Comparison of ENCODE assay signal across 11 mouse cellular contexts in genomic region chr16:23505904-23506687, GRCm38 (mm10). TPM values are rescaled to one million over a fixed set of nuclear protein-coding genes. Genes with fewer than 3 reads are reported as not detected.
DNase-seq lines count a peak whose midpoint lies in the region; ATAC-seq and TF ChIP-seq lines count a peak whose summit lies in the region.
"Had no signal": no experiment of that assay in that cellular context is flagged by ENCODE, and none has a peak within 500 bp of the region (broad histone marks: within the 10 kb centered on the region; RNA-seq: fewer than 3 reads in every experiment).

No protein-coding gene starts in this region.

- H3K27me3 ChIP-seq in forebrain, embryonic 13.5 days: no peaks in the 10 kb centered on the region
- no peaks in the 10 kb centered on the region for H3K27me3 ChIP-seq in forebrain, postnatal 0 days (ENCODE audit: insufficient read depth, low read length)

- peak overlapping the region; percentile 84 for H3K27ac ChIP-seq in forebrain, embryonic 13.5 days
- H3K27ac ChIP-seq in forebrain, postnatal 0 days (ENCODE audit: low read depth, low read length): no peak overlapping the region; the same call in 1 of the 2 replicates
- H3K27ac ChIP-seq: embryonic facial prominence, embryonic 13.5 days; kidney, postnatal 0 days; limb, embryonic 10.5 days had no signal

- no peak for TF ChIP-seq CTCF in forebrain, postnatal 0 days (IDR thresholded peaks at IDR 0.05; ENCODE audit: low read depth)

- no peak for ATAC-seq in forebrain, embryonic 13.5 days
- no peak for ATAC-seq in forebrain, postnatal 0 days
- peak; percentile 56 for ATAC-seq in granulocyte monocyte progenitor cell, adult 5-6 weeks (replicated peaks; ENCODE audit: poor library complexity, severe bottlenecking)
- peak; percentile 58 for ATAC-seq in megakaryocyte progenitor cell, adult 5-6 weeks (replicated peaks; ENCODE audit: poor library complexity)

- H3K4me3 ChIP-seq in forebrain, embryonic 13.5 days: no peak overlapping the region
- H3K4me3 ChIP-seq in forebrain, postnatal 0 days (ENCODE audit: low read depth, low read length): no peak overlapping the region
- H3K4me3 ChIP-seq: embryonic facial prominence, embryonic 13.5 days; limb, embryonic 10.5 days had no signal

- H3K4me1 ChIP-seq in forebrain, embryonic 13.5 days: peaks cover 38% of the 10 kb centered on the region
- H3K4me1 ChIP-seq in forebrain, postnatal 0 days (ENCODE audit: insufficient read depth): peaks cover 5% of the 10 kb centered on the region

- intact Hi-C loops in left cerebral cortex, postnatal 14 days (cut with DNase I): no loop called here
- intact Hi-C loops in left cerebral cortex, postnatal 4 days (cut with DNase I): no loop called here

- H3K4me2 ChIP-seq in forebrain, embryonic 13.5 days: no peak overlapping the region
- H3K4me2 ChIP-seq in forebrain, postnatal 0 days (ENCODE audit: low read depth): no peak overlapping the region
- H3K4me2 ChIP-seq: embryonic facial prominence, embryonic 13.5 days had no signal

- no peaks in the 10 kb centered on the region for H3K9me3 ChIP-seq in forebrain, embryonic 13.5 days (replicated peaks)
- no peaks in the 10 kb centered on the region for H3K9me3 ChIP-seq in forebrain, postnatal 0 days (ENCODE audit: low read length)
- H3K9me3 ChIP-seq: embryonic facial prominence, embryonic 13.5 days; limb, embryonic 10.5 days had no signal

- DNase-seq in forebrain, postnatal 0 days: no peak
- DNase-seq in left cerebral cortex, postnatal 14 days (ENCODE audit: low spot score in 2 of 2): peak; percentile 20 to 23
- no peak for DNase-seq in left cerebral cortex, postnatal 4 days
- DNase-seq in layer of hippocampus, postnatal 10 days (ENCODE audit: low spot score in 2 of 2): no peak
- no peak for DNase-seq in thymus, postnatal 14 days

- WGBS in forebrain, embryonic 13.5 days: 73% methylated on average over 11 of the region's 11 CpGs
- WGBS in forebrain, postnatal 0 days: 69% methylated on average over 11 of the region's 11 CpGs

- H3K36me3 ChIP-seq in forebrain, embryonic 13.5 days (ENCODE audit: poor library complexity, severe bottlenecking): peaks cover 38% of the 10 kb centered on the region
- H3K36me3 ChIP-seq in forebrain, postnatal 0 days (ENCODE audit: insufficient read depth): no peaks in the 10 kb centered on the region
- H3K36me3 ChIP-seq: embryonic facial prominence, embryonic 13.5 days; limb, embryonic 10.5 days had no signal

- H3K9ac ChIP-seq in forebrain, embryonic 13.5 days: no peak overlapping the region
- no peak overlapping the region for H3K9ac ChIP-seq in forebrain, postnatal 0 days
- H3K9ac ChIP-seq: embryonic facial prominence, embryonic 13.5 days had no signal

RNA-seq across cellular contexts. Expression of gene Rtp4, which starts 14.0 kb away (rescaled TPM):
- 2.3 and 3.3 TPM in 2 replicates for polyA plus RNA-seq in forebrain, embryonic 13.5 days (2015; fragmentation: Nextera tagmentation; extraction: Ambion mirVana)
- 7.3 and 7.4 TPM in 2 replicates for total RNA-seq in forebrain, postnatal 0 days (2014; rRNA removed)
- 7.7 and 7.8 TPM in 2 replicates for polyA plus RNA-seq in forebrain, postnatal 0 days (2015; fragmentation: Nextera tagmentation; extraction: Ambion mirVana)
- total RNA-seq in left cerebral cortex, postnatal 14 days (2021): 1 to 10 TPM in 1 of 2 experiments, under 1 TPM in 1; 0.62 to 1.4 TPM
- total RNA-seq in left cerebral cortex, postnatal 4 days (2021): 1 to 10 TPM in 1 of 2 experiments, under 1 TPM in 1; 0.93 to 1.1 TPM
- total RNA-seq in granulocyte monocyte progenitor cell, adult 5-6 weeks (2014; fragmentation: Nextera tagmentation): 1.7 and 2.0 TPM in 2 replicates
- 2.2 and 3.6 TPM in 2 replicates for total RNA-seq in granulocyte monocyte progenitor cell, adult 5-6 weeks (2017)
- total RNA-seq in megakaryocyte progenitor cell, adult 5-6 weeks (2015): 4.6 and 5.6 TPM in 2 replicates
- total RNA-seq in megakaryocyte progenitor cell, adult 5-6 weeks (2017): 1.2 and 2.4 TPM in 2 replicates
- total RNA-seq in layer of hippocampus, postnatal 10 days (2021): 1 to 10 TPM in 1 of 2 experiments, under 1 TPM in 1; 0.60 to 1.1 TPM

RNA-seq across cellular contexts. Expression of gene Masp1, which starts 14.5 kb away (rescaled TPM):
- polyA plus RNA-seq in forebrain, embryonic 13.5 days (2015; fragmentation: Nextera tagmentation; extraction: Ambion mirVana): 53.5 and 55.9 TPM in 2 replicates
- 32.2 and 37.1 TPM in 2 replicates for total RNA-seq in forebrain, postnatal 0 days (2014; rRNA removed)
- 22.0 and 23.3 TPM in 2 replicates for polyA plus RNA-seq in forebrain, postnatal 0 days (2015; fragmentation: Nextera tagmentation; extraction: Ambion mirVana)
- 10 to 100 TPM; 14.5 to 17.3 TPM for total RNA-seq in left cerebral cortex, postnatal 14 days (2021)
- total RNA-seq in left cerebral cortex, postnatal 4 days (2021): 10 to 100 TPM; 41.3 to 44.9 TPM
- total RNA-seq in granulocyte monocyte progenitor cell, adult 5-6 weeks (2014; fragmentation: Nextera tagmentation): not detected in 2 replicates
- total RNA-seq in granulocyte monocyte progenitor cell, adult 5-6 weeks (2017): not detected in 2 replicates
- not detected in 2 replicates for total RNA-seq in megakaryocyte progenitor cell, adult 5-6 weeks (2015)
- total RNA-seq in megakaryocyte progenitor cell, adult 5-6 weeks (2017): not detected in 2 replicates
- total RNA-seq in layer of hippocampus, postnatal 10 days (2021): 10 to 100 TPM; 37.8 to 40.1 TPM

Comparison
In these comparisons a context has a peak if more than half of its experiments do, and no peak if none do; other contexts are left out.
1. DNase-seq: peak in left cerebral cortex, postnatal 14 days (2 of 2); none in forebrain, postnatal 0 days (single experiment), left cerebral cortex, postnatal 4 days (single experiment), layer of hippocampus, postnatal 10 days (0 of 2) and thymus, postnatal 14 days (single experiment).
2. ATAC-seq: peak in granulocyte monocyte progenitor cell, adult 5-6 weeks (single experiment) and megakaryocyte progenitor cell, adult 5-6 weeks (single experiment); none in forebrain, embryonic 13.5 days (single experiment) and forebrain, postnatal 0 days (single experiment).
3. RNA of gene Masp1, which starts 14.5 kb away (total RNA-seq): 41.3 to 44.9 TPM in left cerebral cortex, postnatal 4 days, 37.8 to 40.1 TPM in layer of hippocampus, postnatal 10 days, 32.2 to 37.1 TPM in forebrain, postnatal 0 days and 14.5 to 17.3 TPM in left cerebral cortex, postnatal 14 days; not detected in granulocyte monocyte progenitor cell, adult 5-6 weeks and not detected in megakaryocyte progenitor cell, adult 5-6 weeks; every median in the first group is over 10 times any median in the second.